Comparison of ENCODE assay signal across 12 mouse cellular contexts in genomic region chr11:35948457-35948881, GRCm38 (mm10). TPM values are rescaled to one million over a fixed set of nuclear protein-coding genes. Genes with fewer than 3 reads are reported as not detected.
DNase-seq lines count a peak whose midpoint lies in the region; ATAC-seq and TF ChIP-seq lines count a peak whose summit lies in the region.
"Had no signal": no experiment of that assay in that cellular context is flagged by ENCODE, and none has a peak within 500 bp of the region (broad histone marks: within the 10 kb centered on the region; RNA-seq: fewer than 3 reads in every experiment).

No protein-coding gene starts in this region.

- peak overlapping the region; percentile 19 for H3K27ac ChIP-seq in hindbrain, embryonic 10.5 days
- no peak overlapping the region for H3K27ac ChIP-seq in hindbrain, embryonic 13.5 days
- H3K27ac ChIP-seq in embryonic facial prominence, embryonic 12.5 days: 0 out of 2 replicates have a peak overlapping the region, but pooled peaks have one; percentile 30
- peak overlapping the region; percentile 73 for H3K27ac ChIP-seq in lung, embryonic 14.5 days (ENCODE audit: low read depth)
- H3K27ac ChIP-seq: liver, embryonic 15.5 days had no signal

- H3K36me3 ChIP-seq in hindbrain, embryonic 10.5 days: no peaks in the 10 kb centered on the region
- H3K36me3 ChIP-seq in hindbrain, embryonic 13.5 days: no peaks in the 10 kb centered on the region
- H3K36me3 ChIP-seq in embryonic facial prominence, embryonic 12.5 days: no peaks in the 10 kb centered on the region
- no peaks in the 10 kb centered on the region for H3K36me3 ChIP-seq in lung, embryonic 14.5 days (ENCODE audit: insufficient read depth)
- H3K36me3 ChIP-seq: liver, embryonic 15.5 days had no signal

- no peak overlapping the region for H3K4me3 ChIP-seq in hindbrain, embryonic 10.5 days
- no peak overlapping the region for H3K4me3 ChIP-seq in hindbrain, embryonic 13.5 days
- no peak overlapping the region for H3K4me3 ChIP-seq in embryonic facial prominence, embryonic 12.5 days
- no peak overlapping the region for H3K4me3 ChIP-seq in lung, embryonic 14.5 days (ENCODE audit: low read depth, low read length)
- H3K4me3 ChIP-seq: liver, embryonic 15.5 days had no signal

- H3K27me3 ChIP-seq in hindbrain, embryonic 10.5 days (ENCODE audit: insufficient read depth, poor library complexity, severe bottlenecking): no peaks in the 10 kb centered on the region
- no peaks in the 10 kb centered on the region for H3K27me3 ChIP-seq in hindbrain, embryonic 13.5 days
- no peaks in the 10 kb centered on the region for H3K27me3 ChIP-seq in embryonic facial prominence, embryonic 12.5 days
- no peaks in the 10 kb centered on the region for H3K27me3 ChIP-seq in lung, embryonic 14.5 days (ENCODE audit: insufficient read depth, low read length)
- H3K27me3 ChIP-seq: liver, embryonic 15.5 days had no signal

- DNase-seq in hindbrain, embryonic 10.5 days (ENCODE audit: low spot score): peak; percentile 46
- DNase-seq in ES-CJ7 (ENCODE audit: low read depth, low spot score): peak; percentile 73
- DNase-seq in lung, embryonic 14.5 days: peak; percentile 76
- no peak for DNase-seq in T-cell, adult 2 months (ENCODE audit: low spot score)
- no peak for DNase-seq in adrenal gland, postnatal 14 days
- DNase-seq: adrenal gland, postnatal 36 days had no signal

- H3K4me2 ChIP-seq in hindbrain, embryonic 13.5 days: no peak overlapping the region
- no peak overlapping the region for H3K4me2 ChIP-seq in embryonic facial prominence, embryonic 12.5 days (replicated peaks)
- H3K4me2 ChIP-seq in lung, embryonic 14.5 days: peak overlapping the region; percentile 20; the same call in 1 of the 2 replicates
- H3K4me2 ChIP-seq: liver, embryonic 15.5 days had no signal

- no peak overlapping the region for H3K9ac ChIP-seq in hindbrain, embryonic 13.5 days
- no peak overlapping the region for H3K9ac ChIP-seq in embryonic facial prominence, embryonic 12.5 days
- H3K9ac ChIP-seq in lung, embryonic 14.5 days: no peak overlapping the region
- H3K9ac ChIP-seq: liver, embryonic 15.5 days had no signal

- H3K9me3 ChIP-seq in hindbrain, embryonic 10.5 days: no peaks in the 10 kb centered on the region
- H3K9me3 ChIP-seq in hindbrain, embryonic 13.5 days: no peaks in the 10 kb centered on the region
- 0 out of 2 replicates have a peak, but pooled peaks cover 3% of the 10 kb centered on the region for H3K9me3 ChIP-seq in embryonic facial prominence, embryonic 12.5 days
- no peaks in the 10 kb centered on the region for H3K9me3 ChIP-seq in lung, embryonic 14.5 days (ENCODE audit: low read depth, low read length)
- H3K9me3 ChIP-seq: liver, embryonic 15.5 days had no signal

- no peak for ATAC-seq in hindbrain, embryonic 13.5 days (ENCODE audit: low FRiP score)
- peak; percentile 30; the same call in 1 of the 2 replicates for ATAC-seq in embryonic facial prominence, embryonic 12.5 days (ENCODE audit: insufficient number of reproducible peaks, insufficient read depth, low FRiP score, low TSS enrichment)
- ATAC-seq in lung, embryonic 14.5 days (ENCODE audit: insufficient read depth): peak; percentile 86
- no peak for ATAC-seq in inflammation-experienced regulatory T-cells, adult 6 months

- no peak for TF ChIP-seq CTCF in lung, embryonic 14.5 days (IDR thresholded peaks at IDR 0.05; ENCODE audit: low read depth)

- 29% methylated on average over 6 of the region's 6 CpGs for WGBS in hindbrain, embryonic 10.5 days
- WGBS in hindbrain, embryonic 13.5 days: 23% methylated on average over 6 of the region's 6 CpGs
- WGBS in embryonic facial prominence, embryonic 12.5 days: 36% methylated on average over 6 of the region's 6 CpGs
- WGBS in lung, embryonic 14.5 days: 17% methylated on average over 6 of the region's 6 CpGs

- peaks cover 56% of the 10 kb centered on the region for H3K4me1 ChIP-seq in hindbrain, embryonic 10.5 days (replicated peaks)
- peaks cover 16% of the 10 kb centered on the region for H3K4me1 ChIP-seq in hindbrain, embryonic 13.5 days (replicated peaks)
- peaks cover 7% of the 10 kb centered on the region; the same call in 1 of the 2 replicates for H3K4me1 ChIP-seq in embryonic facial prominence, embryonic 12.5 days
- peaks cover 5% of the 10 kb centered on the region; the same call in 1 of the 2 replicates for H3K4me1 ChIP-seq in lung, embryonic 14.5 days (ENCODE audit: insufficient read depth)

RNA-seq across cellular contexts. Expression of gene Wwc1, which starts 31.9 kb away (rescaled TPM):
- 3.9 and 4.9 TPM in 2 replicates for polyA plus RNA-seq in hindbrain, embryonic 10.5 days (2016; fragmentation: Nextera tagmentation; extraction: Ambion mirVana)
- 6.7 and 7.1 TPM in 2 replicates for polyA plus RNA-seq in hindbrain, embryonic 13.5 days (2015; fragmentation: Nextera tagmentation; extraction: Ambion mirVana)
- polyA plus RNA-seq in embryonic facial prominence, embryonic 12.5 days (2016; fragmentation: Nextera tagmentation; extraction: Ambion mirVana): 5.7 and 7.8 TPM in 2 replicates
- polyA plus RNA-seq in lung, embryonic 14.5 days (2014; fragmentation: Nextera tagmentation; extraction: Ambion mirVana): 17.0 and 17.4 TPM in 2 replicates
- 38.7 and 52.9 TPM in 2 replicates for total RNA-seq in adrenal gland, postnatal 14 days (2021)
- polyA plus RNA-seq in inflammation-experienced regulatory T-cells, adult 6 months (2017; shearing (Covaris generic)): under 1 TPM in 2 of 3 experiments, not detected in 1; 0.12 to 0.17 TPM
- total RNA-seq: common myeloid progenitor, adult 5-6 weeks; granulocyte monocyte progenitor cell, adult 5-6 weeks had no signal

Comparison
In these comparisons a context has a peak if more than half of its experiments do, and no peak if none do; other contexts are left out.
1. DNase-seq: peak in hindbrain, embryonic 10.5 days (single experiment), ES-CJ7 (single experiment) and lung, embryonic 14.5 days (single experiment); none in T-cell, adult 2 months (single experiment) and adrenal gland, postnatal 14 days (single experiment).
2. ATAC-seq: peak in embryonic facial prominence, embryonic 12.5 days (single experiment) and lung, embryonic 14.5 days (single experiment); none in hindbrain, embryonic 13.5 days (single experiment) and inflammation-experienced regulatory T-cells, adult 6 months (single experiment).